Mouse (Mus musculus): ENCODE measurements around the gene Abl1. TPM values are rescaled to one million over a fixed set of nuclear protein-coding genes. Genes with fewer than 3 reads are reported as not detected.

Abl1 gene
- total and polyA plus RNA-seq, 3 experiments = 9.8 to 22.4 (median 15.2) TPM

GRCm38 (mm10) chr2:31803480-31803879 is 115.3 kb downstream of the Abl1 start:
- Histone ChIP-seq H3K4me1 (ENCODE audit: control insufficient read depth in 1 of 2, insufficient read depth in 2 of 2) (peaks cover 13 to 19% of the 10 kb centered on the region in 2 experiments), H3K36me3 (replicated peaks in 1 of 2; ENCODE audit: control insufficient read depth in 1 of 2, insufficient read depth in 1 of 2, low read length in 1 of 2) (peaks cover 50 to 65% of the 10 kb centered on the region in 2 experiments), H3K79me2 (replicated peaks; ENCODE audit: control insufficient read depth, extremely low read depth, insufficient read depth, poor library complexity, severe bottlenecking) (no peaks in the 10 kb centered on the region), H3K27ac (ENCODE audit: insufficient read depth, low read depth) (no peak overlapping the region), H3K27me3 (replicated peaks) (no peaks in the 10 kb centered on the region), H3K4me3 (replicated peaks in 1 of 3; ENCODE audit: low read depth in 2 of 3, low read length in 2 of 3, poor library complexity in 1 of 3) (no peak overlapping the region), H3K4me2 (ENCODE audit: insufficient read depth, low read depth, poor library complexity, severe bottlenecking) (no peak overlapping the region), H3K9me3 (replicated peaks; ENCODE audit: low read length) (no peaks in the 10 kb centered on the region), H3K9ac (ENCODE audit: insufficient read depth, low read depth) (no peak overlapping the region)
- DNase-seq (ENCODE audit: extremely low read depth) = no peak
- in situ Hi-C loops (cut with MboI; ENCODE audit: low pct_ligation_motif_present, low pct_unique_long_range_greater_than_20kb, low sequenced_read_pairs) (no loop called here), dilution Hi-C loops (cut with MboI; ENCODE audit: extremely low pct_ligation_motif_present, extremely low pct_unique_long_range_greater_than_20kb, low sequenced_read_pairs) (no loop called here)
- no peak for TF ChIP-seq SIN3A (IDR thresholded peaks at IDR 0.05; ENCODE audit: low read length)
- TF ChIP-seq ZNF384 (IDR thresholded peaks at IDR 0.05; ENCODE audit: low read depth, low read length) = no peak
- TF ChIP-seq MXI1 (IDR thresholded peaks at IDR 0.05; ENCODE audit: low read depth, low read length) = no peak
- TF ChIP-seq CHD1 (IDR thresholded peaks at IDR 0.05; ENCODE audit: low read depth, low read length) = no peak

GRCm38 (mm10) chr2:31806639-31807382 is 118.6 kb downstream of the Abl1 start:
- H3K4me1 ChIP-seq (ENCODE audit: control insufficient read depth in 1 of 2, insufficient read depth in 2 of 2) = peaks cover 6 to 31% of the 10 kb centered on the region in 2 experiments
- dilution Hi-C loops (cut with MboI; ENCODE audit: extremely low pct_ligation_motif_present, extremely low pct_unique_long_range_greater_than_20kb, low sequenced_read_pairs) (no loop called here), in situ Hi-C loops (cut with MboI; ENCODE audit: low pct_ligation_motif_present, low pct_unique_long_range_greater_than_20kb, low sequenced_read_pairs) (no loop called here)
- H3K4me2 ChIP-seq (ENCODE audit: insufficient read depth, low read depth, poor library complexity, severe bottlenecking) = no peak overlapping the region
- peaks cover 18% of the 10 kb centered on the region for H3K27me3 ChIP-seq (replicated peaks)
- H3K27ac ChIP-seq (ENCODE audit: insufficient read depth, low read depth) = no peak overlapping the region
- H3K79me2 ChIP-seq (replicated peaks; ENCODE audit: control insufficient read depth, extremely low read depth, insufficient read depth, poor library complexity, severe bottlenecking) = no peaks in the 10 kb centered on the region
- no peaks in the 10 kb centered on the region for H3K9me3 ChIP-seq (replicated peaks; ENCODE audit: low read length)
- no peak overlapping the region for H3K4me3 ChIP-seq (replicated peaks in 1 of 3; ENCODE audit: low read depth in 2 of 3, low read length in 2 of 3, poor library complexity in 1 of 3)
- H3K36me3 ChIP-seq (replicated peaks in 1 of 2; ENCODE audit: control insufficient read depth in 1 of 2, insufficient read depth in 1 of 2, low read length in 1 of 2) = peaks cover 18 to 32% of the 10 kb centered on the region in 2 experiments
- DNase-seq (ENCODE audit: extremely low read depth) = no peak
- TF ChIP-seq SMC3 (IDR thresholded peaks at IDR 0.05; ENCODE audit: low read depth, low read length) = no peak
- TF ChIP-seq ZMIZ1 (IDR thresholded peaks at IDR 0.05; ENCODE audit: low read depth, low read length) = no peak
- TF ChIP-seq PAX5 (IDR thresholded peaks at IDR 0.05; ENCODE audit: low read length) = no peak
- TF ChIP-seq CTCF (conservative IDR thresholded peaks at IDR 0.05 in 1 of 2, IDR thresholded peaks at IDR 0.05 in 1 of 2; ENCODE audit: low read depth in 2 of 2, low read length in 2 of 2) = no peak
- TF ChIP-seq NRF1 (IDR thresholded peaks at IDR 0.05; ENCODE audit: low read depth, low read length) = no peak
- no peak for TF ChIP-seq MXI1 (IDR thresholded peaks at IDR 0.05; ENCODE audit: low read depth, low read length)
- TF ChIP-seq E2F4 (IDR thresholded peaks at IDR 0.05; ENCODE audit: insufficient replicate concordance, low read depth, low read length) = no peak
- TF ChIP-seq SIN3A (IDR thresholded peaks at IDR 0.05; ENCODE audit: low read length) = no peak
- TF ChIP-seq MYC (IDR thresholded peaks at IDR 0.05; ENCODE audit: low read depth, low read length) = no peak
- no peak for TF ChIP-seq POLR2A (IDR thresholded peaks at IDR 0.05; ENCODE audit: low read depth, low read length)
- TF ChIP-seq CHD2 (IDR thresholded peaks at IDR 0.05; ENCODE audit: low read length) = no peak
- no peak for TF ChIP-seq RAD21 (IDR thresholded peaks at IDR 0.05; ENCODE audit: low read depth, low read length)
- TF ChIP-seq ZC3H11A (IDR thresholded peaks at IDR 0.05; ENCODE audit: low read depth, low read length) = no peak
- no peak for TF ChIP-seq MAFK (IDR thresholded peaks at IDR 0.05; ENCODE audit: insufficient replicate concordance, low read length)
- TF ChIP-seq MAZ (IDR thresholded peaks at IDR 0.05; ENCODE audit: low read depth, low read length) = no peak
- TF ChIP-seq GABPA (IDR thresholded peaks at IDR 0.05; ENCODE audit: insufficient replicate concordance, low read depth, low read length) = no peak
- no peak for TF ChIP-seq CHD1 (IDR thresholded peaks at IDR 0.05; ENCODE audit: low read depth, low read length)
- TF ChIP-seq BHLHE40 (IDR thresholded peaks at IDR 0.05; ENCODE audit: low read depth, low read length) = no peak
- no peak for TF ChIP-seq IRF4 (IDR thresholded peaks at IDR 0.05; ENCODE audit: low read depth, low read length)
- H3K9ac ChIP-seq (ENCODE audit: insufficient read depth, low read depth) = no peak overlapping the region

Data from CH12.LX (cell line).